Mouse (Mus musculus): ENCODE measurements around the gene Klhl8. TPM values are rescaled to one million over a fixed set of nuclear protein-coding genes. Genes with fewer than 3 reads are reported as not detected.

Gene Klhl8
- polyA plus RNA-seq, 1 experiment from 2014 or later = 13.8 TPM

DNA sequence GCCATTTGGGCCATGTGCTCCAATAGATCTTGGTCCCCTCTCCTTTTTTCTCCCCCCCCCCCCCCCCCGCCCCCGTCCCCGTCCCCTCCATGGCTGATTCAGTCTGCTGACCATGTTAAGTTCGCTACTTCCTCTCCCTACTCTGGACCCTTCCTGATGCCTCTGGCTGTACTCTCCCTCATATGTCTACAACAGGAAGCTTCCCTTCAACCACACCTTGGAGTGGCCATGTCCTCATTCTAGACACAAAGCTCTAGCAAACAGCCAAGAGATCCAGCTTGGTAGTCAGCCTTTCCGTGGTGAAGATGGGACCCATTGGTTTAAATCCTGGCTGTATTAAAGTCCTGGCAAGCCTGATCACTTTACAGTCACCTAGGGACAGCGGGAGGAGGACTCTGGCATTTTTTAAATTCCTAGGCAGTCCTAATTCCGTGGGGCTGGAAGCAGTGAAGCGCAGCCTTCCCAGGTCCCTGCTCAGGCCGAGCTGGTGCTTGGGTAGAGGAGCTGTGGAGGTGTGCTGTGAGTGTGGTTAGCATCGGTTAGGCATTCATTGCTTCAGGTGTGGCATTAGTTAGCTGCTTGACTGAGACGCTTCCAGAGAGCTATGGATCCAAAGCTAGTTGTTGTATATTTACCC, 74.8 kb downstream of the Klhl8 start:
- Histone ChIP-seq H3K27me3 (ENCODE audit: insufficient read depth, low read length) (no peaks in the 10 kb centered on the region), H3K4me3 (ENCODE audit: low read length) (no peak overlapping the region), H3K4me2 (replicated peaks; ENCODE audit: low read depth, low read length) (no peak overlapping the region), H3K9me3 (ENCODE audit: low read length) (no peaks in the 10 kb centered on the region), H3K4me1 (ENCODE audit: insufficient read depth, low read length) (peaks cover 38% of the 10 kb centered on the region), H3K36me3 (ENCODE audit: insufficient read depth, low read length) (peaks cover 15% of the 10 kb centered on the region), H3K27ac (ENCODE audit: low read length) (peak overlapping the region; percentile 73), H3K9ac (replicated peaks; ENCODE audit: low read length) (no peak overlapping the region)
- 40% methylated on average over 8 of the region's 11 CpGs for WGBS
- peak; percentile 95 for ATAC-seq (ENCODE audit: low FRiP score, low TSS enrichment)

DNA sequence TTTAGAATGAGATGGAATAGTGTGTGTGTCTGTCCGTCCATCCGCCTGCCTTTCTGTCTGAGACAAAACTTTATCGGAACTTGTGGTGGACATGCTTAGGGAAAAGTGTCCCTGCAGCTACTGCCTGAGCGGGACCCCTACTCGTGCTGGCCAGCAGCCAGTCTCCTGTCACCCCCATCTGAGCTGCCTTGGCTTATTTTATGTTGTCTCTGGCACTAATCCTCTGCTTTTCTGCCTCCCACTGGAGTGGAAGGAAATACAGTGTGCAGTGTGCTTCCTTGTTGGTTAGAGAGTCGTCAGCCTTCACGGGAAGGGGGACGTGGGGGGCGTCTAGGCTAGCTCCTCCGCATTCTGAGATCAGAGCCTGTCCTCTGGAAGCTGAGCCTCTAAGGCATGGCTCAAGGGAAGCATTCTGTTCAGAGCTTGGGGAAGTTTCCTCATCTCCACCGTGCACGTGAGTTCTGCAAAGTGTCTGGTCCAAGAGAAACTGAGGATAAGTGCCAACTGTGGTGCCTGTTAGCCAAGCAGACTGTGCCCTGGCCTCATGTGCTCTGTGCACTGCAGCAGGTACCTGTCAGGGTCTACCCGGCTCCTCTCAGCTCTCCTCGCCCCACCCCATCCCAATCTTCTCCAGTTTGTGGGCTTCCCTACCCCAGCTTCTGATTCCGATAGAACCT, 75.5 kb downstream of the Klhl8 start:
- H3K36me3 ChIP-seq (ENCODE audit: insufficient read depth, low read length) = peaks cover 21% of the 10 kb centered on the region
- H3K9me3 ChIP-seq (ENCODE audit: low read length) = no peaks in the 10 kb centered on the region
- peak; percentile 52; the same call in 1 of the 2 replicates for ATAC-seq (ENCODE audit: low FRiP score, low TSS enrichment)
- no peak overlapping the region for H3K4me3 ChIP-seq (ENCODE audit: low read length)
- H3K4me1 ChIP-seq (ENCODE audit: insufficient read depth, low read length) = peaks cover 38% of the 10 kb centered on the region
- H3K27me3 ChIP-seq (ENCODE audit: insufficient read depth, low read length) = no peaks in the 10 kb centered on the region
- H3K4me2 ChIP-seq (replicated peaks; ENCODE audit: low read depth, low read length) = no peak overlapping the region
- WGBS = 65% methylated on average over 15 of the region's 15 CpGs
- no peak overlapping the region for H3K9ac ChIP-seq (replicated peaks; ENCODE audit: low read length)
- H3K27ac ChIP-seq (ENCODE audit: low read length) = peak overlapping the region; percentile 73

DNA sequence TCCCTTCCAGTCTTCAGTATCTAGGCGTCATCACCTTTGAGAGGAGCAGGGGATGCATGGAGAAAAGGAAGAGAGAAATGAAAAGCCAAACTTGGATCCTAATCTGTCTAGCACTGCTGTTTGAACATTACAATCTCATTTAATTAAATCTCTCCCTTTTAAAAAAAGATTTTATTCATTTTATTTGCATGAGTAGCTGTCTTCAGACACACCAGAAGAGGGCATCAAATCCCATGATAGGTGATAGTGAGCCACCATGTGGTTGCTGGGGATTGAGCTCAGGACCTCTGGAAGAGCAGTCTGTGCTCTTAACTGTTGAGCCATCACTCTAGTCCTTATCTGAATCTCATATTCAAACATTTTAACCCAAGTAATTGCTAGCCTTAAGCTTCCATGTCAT, 80.2 kb downstream of the Klhl8 start:
- Histone ChIP-seq H3K4me2 (replicated peaks; ENCODE audit: low read depth, low read length) (no peak overlapping the region), H3K9me3 (ENCODE audit: low read length) (no peaks in the 10 kb centered on the region), H3K4me1 (ENCODE audit: insufficient read depth, low read length) (peaks cover 29% of the 10 kb centered on the region), H3K27me3 (ENCODE audit: insufficient read depth, low read length) (no peaks in the 10 kb centered on the region), H3K4me3 (ENCODE audit: low read length) (no peak overlapping the region), H3K9ac (replicated peaks; ENCODE audit: low read length) (no peak overlapping the region), H3K27ac (ENCODE audit: low read length) (no peak overlapping the region), H3K36me3 (ENCODE audit: insufficient read depth, low read length) (peaks cover 30% of the 10 kb centered on the region)
- WGBS = 96% methylated on average over 1 of the region's 1 CpGs
- no peak for ATAC-seq (ENCODE audit: low FRiP score, low TSS enrichment)

DNA sequence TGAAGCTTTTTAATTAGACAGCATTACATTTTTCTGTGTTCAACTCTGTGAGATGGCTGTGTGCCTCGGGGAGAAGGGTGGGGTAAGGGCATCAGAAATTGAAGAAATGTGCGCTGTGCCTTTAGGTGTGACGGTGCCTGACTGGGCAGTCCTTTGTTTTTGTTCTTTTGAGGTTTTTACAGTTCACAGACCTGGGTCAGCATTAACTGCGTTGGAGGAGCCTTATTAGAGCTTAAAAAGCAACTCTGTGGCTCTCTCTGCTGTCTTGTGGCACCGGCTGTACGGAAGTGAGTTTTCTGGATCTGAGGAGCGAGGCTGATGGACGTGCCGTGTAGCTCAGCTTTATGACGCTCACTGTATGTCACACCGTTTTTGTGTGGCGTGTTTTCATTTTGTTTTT, 81.9 kb downstream of the Klhl8 start:
- peaks cover 20% of the 10 kb centered on the region for H3K4me1 ChIP-seq (ENCODE audit: insufficient read depth, low read length)
- H3K27me3 ChIP-seq (ENCODE audit: insufficient read depth, low read length) = no peaks in the 10 kb centered on the region
- H3K27ac ChIP-seq (ENCODE audit: low read length) = peak overlapping the region; percentile 1; the same call in 1 of the 2 replicates
- H3K4me3 ChIP-seq (ENCODE audit: low read length) = no peak overlapping the region
- H3K36me3 ChIP-seq (ENCODE audit: insufficient read depth, low read length) = peaks cover 28% of the 10 kb centered on the region
- WGBS = 28% methylated on average over 12 of the region's 12 CpGs
- ATAC-seq (ENCODE audit: low FRiP score, low TSS enrichment) = peak; percentile 84
- no peaks in the 10 kb centered on the region for H3K9me3 ChIP-seq (ENCODE audit: low read length)
- no peak overlapping the region for H3K4me2 ChIP-seq (replicated peaks; ENCODE audit: low read depth, low read length)
- no peak overlapping the region for H3K9ac ChIP-seq (replicated peaks; ENCODE audit: low read length)

DNA sequence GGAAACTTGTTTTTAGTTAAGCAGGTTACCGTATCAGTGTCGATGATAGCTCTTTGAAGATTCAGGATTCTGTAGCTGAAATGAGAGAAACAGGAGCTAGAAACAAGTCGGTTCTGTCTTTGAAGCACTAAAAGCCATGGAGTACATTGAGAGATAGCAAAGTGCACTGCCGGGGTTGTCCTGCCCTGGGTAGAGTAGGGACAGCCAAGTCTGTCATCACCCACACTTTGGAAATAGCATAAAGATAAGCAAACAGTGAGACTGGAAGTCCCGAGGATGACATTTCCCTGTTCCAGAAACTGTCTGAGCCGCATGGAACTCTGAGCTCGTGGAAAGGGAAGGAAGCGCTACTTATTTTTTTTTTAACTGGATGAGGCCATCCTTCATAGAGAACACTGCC, 82.3 kb downstream of the Klhl8 start:
- ATAC-seq (ENCODE audit: low FRiP score, low TSS enrichment) = no peak
- 38% methylated on average over 8 of the region's 8 CpGs for WGBS
- H3K9ac ChIP-seq (replicated peaks; ENCODE audit: low read length) = no peak overlapping the region
- no peak overlapping the region for H3K4me3 ChIP-seq (ENCODE audit: low read length)
- peaks cover 23% of the 10 kb centered on the region for H3K36me3 ChIP-seq (ENCODE audit: insufficient read depth, low read length)
- peak overlapping the region; percentile 48 for H3K27ac ChIP-seq (ENCODE audit: low read length)
- peaks cover 20% of the 10 kb centered on the region for H3K4me1 ChIP-seq (ENCODE audit: insufficient read depth, low read length)
- no peaks in the 10 kb centered on the region for H3K9me3 ChIP-seq (ENCODE audit: low read length)
- no peaks in the 10 kb centered on the region for H3K27me3 ChIP-seq (ENCODE audit: insufficient read depth, low read length)
- no peak overlapping the region for H3K4me2 ChIP-seq (replicated peaks; ENCODE audit: low read depth, low read length)

DNA sequence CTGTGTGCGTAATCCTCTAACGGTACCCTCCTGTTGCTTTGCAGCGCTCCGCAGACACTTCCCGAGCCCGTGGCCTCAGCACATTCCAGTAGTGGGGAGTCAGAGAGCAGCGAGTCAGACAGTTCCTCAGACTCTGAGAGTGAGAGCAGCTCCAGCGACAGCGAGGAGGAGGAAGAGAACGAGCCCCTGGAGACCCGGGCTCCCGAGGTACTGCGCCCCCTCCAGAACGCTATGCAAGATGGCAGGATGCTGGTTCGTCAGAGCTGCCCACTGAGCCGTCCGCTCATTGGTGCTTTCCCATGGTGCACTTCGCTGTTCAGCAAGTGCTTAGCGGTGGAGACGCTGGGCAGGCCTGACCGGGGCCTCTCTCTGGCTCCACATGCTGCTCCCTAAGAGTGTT, 82.8 kb downstream of the Klhl8 start:
- Histone ChIP-seq H3K4me3 (ENCODE audit: low read length) (no peak overlapping the region), H3K9ac (replicated peaks; ENCODE audit: low read length) (no peak overlapping the region), H3K4me2 (replicated peaks; ENCODE audit: low read depth, low read length) (no peak overlapping the region), H3K27ac (ENCODE audit: low read length) (peak overlapping the region; percentile 48), H3K4me1 (ENCODE audit: insufficient read depth, low read length) (peaks cover 20% of the 10 kb centered on the region), H3K27me3 (ENCODE audit: insufficient read depth, low read length) (no peaks in the 10 kb centered on the region), H3K36me3 (ENCODE audit: insufficient read depth, low read length) (peaks cover 19% of the 10 kb centered on the region; the same call in 1 of the 2 replicates), H3K9me3 (ENCODE audit: low read length) (no peaks in the 10 kb centered on the region)
- peak; percentile 73; the same call in 1 of the 2 replicates for ATAC-seq (ENCODE audit: low FRiP score, low TSS enrichment)
- 64% methylated on average over 21 of the region's 21 CpGs for WGBS

DNA sequence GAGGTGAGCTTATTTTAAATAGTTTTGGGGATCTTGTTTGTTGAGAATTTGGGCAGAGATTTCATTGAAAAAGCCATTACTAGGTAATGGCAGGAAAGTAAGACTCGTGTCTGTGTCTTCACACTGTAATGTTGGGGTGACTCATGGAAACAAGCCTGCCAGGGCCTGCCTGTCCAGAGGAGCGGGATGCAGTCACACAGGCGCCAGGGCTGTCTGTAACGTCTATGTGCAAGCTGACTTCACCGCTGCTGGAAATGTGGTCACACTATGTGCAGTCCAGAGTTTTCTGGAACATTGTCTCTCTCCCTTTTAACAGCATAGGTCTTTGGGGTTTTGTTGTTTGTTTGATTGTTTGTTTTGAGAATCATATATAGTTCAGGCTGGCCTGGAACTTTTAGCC, 88.1 kb downstream of the Klhl8 start:
- no peak overlapping the region for H3K4me3 ChIP-seq (ENCODE audit: low read length)
- 92% methylated on average over 5 of the region's 5 CpGs for WGBS
- peaks cover 5% of the 10 kb centered on the region; the same call in 1 of the 2 replicates for H3K36me3 ChIP-seq (ENCODE audit: insufficient read depth, low read length)
- no peaks in the 10 kb centered on the region for H3K9me3 ChIP-seq (ENCODE audit: low read length)
- H3K27me3 ChIP-seq (ENCODE audit: insufficient read depth, low read length) = no peaks in the 10 kb centered on the region
- H3K9ac ChIP-seq (replicated peaks; ENCODE audit: low read length) = no peak overlapping the region
- no peak overlapping the region for H3K27ac ChIP-seq (ENCODE audit: low read length)
- no peak for ATAC-seq (ENCODE audit: low FRiP score, low TSS enrichment)
- peaks cover 19% of the 10 kb centered on the region for H3K4me1 ChIP-seq (ENCODE audit: insufficient read depth, low read length)
- no peak overlapping the region for H3K4me2 ChIP-seq (replicated peaks; ENCODE audit: low read depth, low read length)

DNA sequence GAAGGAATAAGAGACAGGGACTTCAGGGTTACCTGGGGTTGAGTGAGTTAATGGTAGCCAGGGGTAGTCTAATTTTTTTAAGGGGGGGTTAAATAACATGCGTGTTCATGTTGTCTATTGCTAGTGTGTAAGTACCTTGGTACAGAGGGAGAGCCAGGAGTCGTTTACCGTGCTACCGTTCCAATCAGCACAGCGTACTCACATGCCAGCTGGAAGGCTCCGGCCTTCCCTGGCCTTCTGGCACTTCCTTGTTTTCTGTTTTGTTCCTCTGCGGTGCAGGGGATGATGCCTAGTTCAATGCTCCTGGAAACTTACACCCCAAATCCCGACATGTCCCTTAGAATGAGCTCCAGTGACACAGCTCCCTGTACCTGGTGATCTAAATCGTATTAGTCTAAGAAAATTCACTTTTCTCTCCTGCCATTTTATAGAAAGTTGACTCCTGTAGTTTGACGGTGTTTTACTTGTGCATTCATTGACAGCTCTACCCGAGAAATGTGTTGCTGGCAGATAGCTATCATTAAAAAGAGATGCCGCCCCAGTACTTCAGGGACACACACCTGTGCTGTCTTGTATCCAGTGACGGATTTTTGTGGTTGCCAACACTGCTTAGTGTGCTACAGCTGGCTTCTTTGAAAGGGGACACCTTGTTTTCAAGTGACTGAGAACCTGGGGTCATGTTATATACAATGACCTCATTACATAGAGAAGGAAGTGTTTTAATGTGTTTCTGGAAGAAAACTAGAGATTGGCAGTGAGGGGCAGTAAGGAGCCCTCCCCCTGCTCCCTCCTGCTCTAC, 89.4 kb downstream of the Klhl8 start:
- Histone ChIP-seq H3K27ac (ENCODE audit: low read length) (peak overlapping the region; percentile 26; the same call in 1 of the 2 replicates), H3K36me3 (ENCODE audit: insufficient read depth, low read length) (peaks cover 5% of the 10 kb centered on the region; the same call in 1 of the 2 replicates), H3K4me2 (replicated peaks; ENCODE audit: low read depth, low read length) (no peak overlapping the region), H3K4me1 (ENCODE audit: insufficient read depth, low read length) (peaks cover 17% of the 10 kb centered on the region), H3K27me3 (ENCODE audit: insufficient read depth, low read length) (no peaks in the 10 kb centered on the region), H3K9me3 (ENCODE audit: low read length) (no peaks in the 10 kb centered on the region), H3K4me3 (ENCODE audit: low read length) (no peak overlapping the region), H3K9ac (replicated peaks; ENCODE audit: low read length) (no peak overlapping the region)
- no peak for ATAC-seq (ENCODE audit: low FRiP score, low TSS enrichment)
- WGBS = 59% methylated on average over 13 of the region's 13 CpGs

DNA sequence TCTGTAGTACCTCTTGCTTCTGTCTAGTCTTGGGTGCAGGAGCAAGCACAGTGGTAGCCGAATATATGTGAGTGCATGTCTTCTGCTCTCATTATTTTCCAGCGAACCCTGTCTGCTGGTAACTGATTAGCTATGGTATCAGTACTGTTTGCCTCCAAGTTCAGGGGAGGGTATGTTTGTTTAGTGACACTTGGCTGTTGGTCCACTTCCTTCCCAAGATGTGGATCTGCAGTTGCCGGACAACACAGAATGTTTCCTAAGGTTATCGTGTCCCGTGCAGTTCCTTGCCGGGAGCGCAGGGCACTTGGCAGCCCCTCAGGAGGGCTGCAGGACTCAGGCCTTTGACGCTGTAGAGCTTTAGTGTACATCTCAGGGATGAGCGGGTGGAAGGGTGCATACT, 90.0 kb downstream of the Klhl8 start:
- ATAC-seq (ENCODE audit: low FRiP score, low TSS enrichment) = peak; percentile 39; the same call in 1 of the 2 replicates
- Histone ChIP-seq H3K4me1 (ENCODE audit: insufficient read depth, low read length) (peaks cover 17% of the 10 kb centered on the region), H3K27me3 (ENCODE audit: insufficient read depth, low read length) (no peaks in the 10 kb centered on the region), H3K36me3 (ENCODE audit: insufficient read depth, low read length) (peaks cover 2% of the 10 kb centered on the region; the same call in 1 of the 2 replicates), H3K9ac (replicated peaks; ENCODE audit: low read length) (no peak overlapping the region), H3K9me3 (ENCODE audit: low read length) (no peaks in the 10 kb centered on the region), H3K4me2 (replicated peaks; ENCODE audit: low read depth, low read length) (no peak overlapping the region), H3K4me3 (ENCODE audit: low read length) (no peak overlapping the region), H3K27ac (ENCODE audit: low read length) (peak overlapping the region; percentile 26; the same call in 1 of the 2 replicates)
- 61% methylated on average over 9 of the region's 9 CpGs for WGBS

All from kidney, embryonic 16.5 days (tissue).